Mouse (Mus musculus) bone marrow macrophage, adult 2 months (primary cell): Measurements from ENCODE around the gene 9430015G10Rik. TPM values are rescaled to one million over a fixed set of nuclear protein-coding genes. Genes with fewer than 3 reads are reported as not detected.

Experiments used
- H3K27ac ChIP-seq: 2 replicates; pipeline ENCODE4 v1.5.1; 2012; ENCODE audit warnings: low read depth, low read length; ENCODE audit not compliant: insufficient read depth
- H3K4me1 ChIP-seq: 2 replicates; pipeline ENCODE4 v1.6.1; 2012; ENCODE audit warnings: low read length; ENCODE audit not compliant: control insufficient read depth, insufficient read depth
- H3K4me3 ChIP-seq: 2 replicates; pipeline ENCODE4 v1.5.1; 2012; ENCODE audit warnings: mild to moderate bottlenecking, low read length, moderate library complexity; ENCODE audit not compliant: insufficient read depth
- CTCF ChIP-seq: IDR thresholded peaks from 2 replicates; pipeline ENCODE4 v1.5.1; 2012; ENCODE audit warnings: low read depth, mild to moderate bottlenecking, low read length, moderate library complexity
- POLR2A ChIP-seq: IDR thresholded peaks from 2 replicates; pipeline ENCODE4 v1.6.1; 2012; ENCODE audit warnings: mild to moderate bottlenecking, low read depth, low read length, borderline replicate concordance
- polyA plus RNA-seq: library from polyadenylated mRNA; stranded (reverse); fragments of >200 nt; gene quantifications from 2 replicates; pipeline ENCODE4 v1.2.4, GENCODE M21; 2012; ENCODE audit not compliant: missing spikeins, insufficient read depth, insufficient read length

Gene 9430015G10Rik
- polyA plus RNA-seq: 18.3 and 20.3 TPM in 2 replicates

GRCm38 (mm10) chr4:156109570-156110331, at the start of gene 9430015G10Rik:
9430015G10Rik (plus strand) TSS chr4:156109982.
- TF ChIP-seq POLR2A (0 out of 2 replicates have a peak, but pooled peaks have one; percentile 50), CTCF (no peak)

GRCm38 (mm10) chr4:156063861-156064509, 45.8 kb upstream of the 9430015G10Rik start:
- TF ChIP-seq POLR2A (no peak), CTCF (no peak)
- Histone ChIP-seq H3K27ac (no peak overlapping the region), H3K4me1 (peaks cover 9% of the 10 kb centered on the region), H3K4me3 (no peak overlapping the region)

More at GRCm38 (mm10) chr4:156109570-156110331, at the start of gene 9430015G10Rik:
- peak within 1 kb of the TSS; percentile 95 for H3K4me3 ChIP-seq
- H3K4me1 ChIP-seq: peaks cover 20% of the 10 kb centered on the region
- peak within 1 kb of the TSS; percentile 83 for H3K27ac ChIP-seq

DNA sequence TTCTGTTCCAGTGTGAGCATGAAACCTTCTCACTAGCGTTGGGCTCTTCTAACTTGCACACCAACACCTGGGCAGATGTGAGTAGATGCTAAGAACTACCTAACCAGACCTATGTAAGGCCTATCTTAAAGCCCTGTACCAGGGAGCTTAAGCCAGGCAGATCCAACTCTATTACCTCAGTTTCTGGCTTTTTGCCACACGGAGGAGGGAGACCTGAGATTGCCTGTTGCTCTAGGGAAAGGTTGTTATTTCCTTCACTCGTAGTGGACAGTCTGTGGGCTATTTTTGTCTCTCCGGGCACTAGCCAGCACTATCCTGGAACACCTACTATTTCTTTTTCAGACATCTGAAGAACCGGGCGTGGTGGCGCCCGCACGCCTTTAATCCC, 45.3 kb upstream of the 9430015G10Rik start:
- H3K4me3 ChIP-seq: no peak overlapping the region
- no peak overlapping the region for H3K27ac ChIP-seq
- peaks cover 9% of the 10 kb centered on the region for H3K4me1 ChIP-seq
- no peak for TF ChIP-seq CTCF
- no peak for TF ChIP-seq POLR2A

- Histone ChIP-seq H3K4me1 (peaks cover 9% of the 10 kb centered on the region), H3K4me3 (no peak overlapping the region), H3K27ac (no peak overlapping the region)
- TF ChIP-seq POLR2A (no peak), CTCF (no peak)
Measured at GRCm38 (mm10) chr4:156065156-156065894, 44.5 kb upstream of the 9430015G10Rik start.

GRCm38 (mm10) chr4:156067256-156067949, 42.4 kb upstream of the 9430015G10Rik start:
- H3K4me1 ChIP-seq: peaks cover 9% of the 10 kb centered on the region
- peak overlapping the region; percentile 19 for H3K4me3 ChIP-seq
- TF ChIP-seq CTCF: no peak
- TF ChIP-seq POLR2A: no peak
- no peak overlapping the region for H3K27ac ChIP-seq

- Histone ChIP-seq H3K4me3 (no peak overlapping the region), H3K4me1 (peaks cover 9% of the 10 kb centered on the region), H3K27ac (no peak overlapping the region)
- TF ChIP-seq POLR2A (no peak), CTCF (no peak)
Measured at GRCm38 (mm10) chr4:156069701-156070100, 40.1 kb upstream of the 9430015G10Rik start.

- H3K27ac ChIP-seq: no peak overlapping the region
- H3K4me1 ChIP-seq: peaks cover 9% of the 10 kb centered on the region
- TF ChIP-seq CTCF: no peak
- no peak for TF ChIP-seq POLR2A
- no peak overlapping the region for H3K4me3 ChIP-seq
Measured at GRCm38 (mm10) chr4:156070276-156070675, 39.5 kb upstream of the 9430015G10Rik start.

DNA sequence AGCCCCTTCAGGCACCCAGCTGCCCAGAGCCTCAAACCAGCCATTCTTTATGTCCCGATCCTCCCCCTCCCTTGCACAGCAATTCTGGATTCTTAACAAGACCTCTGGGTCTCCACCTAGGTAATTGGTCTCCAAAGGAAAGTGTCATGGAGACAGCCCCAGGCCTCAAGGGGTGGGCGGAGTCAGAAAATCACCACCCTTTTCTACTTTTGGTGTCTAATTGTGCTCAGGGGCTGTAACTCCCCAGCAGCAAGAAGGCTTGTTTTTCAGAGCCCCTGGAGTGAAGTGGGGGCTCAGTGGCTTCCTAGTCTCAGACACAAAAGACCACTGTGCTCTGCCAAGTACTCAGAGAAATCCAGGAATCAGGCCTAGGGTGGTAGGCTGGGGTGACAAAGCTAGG, 39.1 kb upstream of the 9430015G10Rik start:
- Histone ChIP-seq H3K27ac (no peak overlapping the region), H3K4me3 (no peak overlapping the region), H3K4me1 (peaks cover 9% of the 10 kb centered on the region)
- no peak for TF ChIP-seq POLR2A

- no peak overlapping the region for H3K4me3 ChIP-seq
- 0 out of 2 replicates have a peak, but pooled peaks have one; percentile 9 for TF ChIP-seq CTCF
- no peak for TF ChIP-seq POLR2A
- H3K27ac ChIP-seq: no peak overlapping the region
- peaks cover 2% of the 10 kb centered on the region for H3K4me1 ChIP-seq
Measured at GRCm38 (mm10) chr4:156076911-156077382, 32.8 kb upstream of the 9430015G10Rik start.
